In genomic region chr13:98694773-98695314, GRCm38 (mm10) we compare ENCODE assay signal across 7 mouse cellular contexts. TPM values are rescaled to one million over a fixed set of nuclear protein-coding genes. Genes with fewer than 3 reads are reported as not detected.
DNase-seq lines count a peak whose midpoint lies in the region; ATAC-seq and TF ChIP-seq lines count a peak whose summit lies in the region.

TSS of gene Tmem171 (minus strand) at chr13:98694834.

- no peak within 1 kb of the TSS; the same call in 1 of the 2 replicates for H3K9ac ChIP-seq in midbrain, embryonic 12.5 days (replicated peaks)

- no peak for TF ChIP-seq CTCF in Patski (IDR thresholded peaks at IDR 0.05)

- H3K4me1 ChIP-seq in limb, embryonic 10.5 days = peaks cover 23% of the 10 kb centered on the region
- H3K4me1 ChIP-seq in midbrain, embryonic 12.5 days = peaks cover 8% of the 10 kb centered on the region

- peak within 1 kb of the TSS; percentile 63 for H3K4me2 ChIP-seq in midbrain, embryonic 12.5 days (replicated peaks)

- in situ Hi-C loops in Patski (cut with MboI; ENCODE audit: low pct_unique_long_range_greater_than_20kb) = loop anchor here (5.0 kb wide), 2 partner anchors 158 to 678 kb away; no protein-coding TSS in a partner anchor

- CTCF ChIA-PET in Patski (lab: Charles Lee) = interaction anchor here (1.9 kb wide), 1 partner anchor 32 kb away, joined by 5 read pairs; no protein-coding TSS in a partner anchor

- WGBS in limb, embryonic 10.5 days = 4% methylated on average over 44 of the region's 44 CpGs
- WGBS in midbrain, embryonic 12.5 days = 7% methylated on average over 44 of the region's 44 CpGs

- POLR2A ChIA-PET in Patski (lab: Charles Lee) = interaction anchor here (0.8 to 2.3 kb wide), 6 partner anchors 9 to 304 kb away, joined by 3 to 11 read pairs (median 4); no protein-coding TSS in a partner anchor

- no peak for ATAC-seq in Patski
- 0 out of 2 replicates have a peak, but pooled peaks have one; percentile 13 for ATAC-seq in common myeloid progenitor, adult 5-6 weeks (replicated peaks; ENCODE audit: low read depth, poor library complexity, severe bottlenecking)
- ATAC-seq in midbrain, embryonic 12.5 days (ENCODE audit: low FRiP score, low read depth) = no peak

- DNase-seq in Patski (ENCODE audit: low read depth, low spot score) = no peak
- peak; percentile 50 for DNase-seq in heart, postnatal 4 days
- DNase-seq in limb, embryonic 10.5 days (ENCODE audit: low spot score) = peak; percentile 52
- DNase-seq in spleen, postnatal 4 days (ENCODE audit: low spot score in 2 of 2) = no peak
- DNase-seq in cerebellum, adult 9-10 months = no peak

- H3K27me3 ChIP-seq in Patski = no peaks in the 10 kb centered on the region
- peaks cover 78% of the 10 kb centered on the region for H3K27me3 ChIP-seq in limb, embryonic 10.5 days (ENCODE audit: low read depth, poor library complexity, severe bottlenecking)
- peaks cover 38% of the 10 kb centered on the region for H3K27me3 ChIP-seq in midbrain, embryonic 12.5 days

- H3K4me3 ChIP-seq in limb, embryonic 10.5 days = peak within 1 kb of the TSS; percentile 51
- H3K4me3 ChIP-seq in midbrain, embryonic 12.5 days = peak within 1 kb of the TSS; percentile 35

- peak within 1 kb of the TSS; percentile 61 for H3K27ac ChIP-seq in limb, embryonic 10.5 days
- H3K27ac ChIP-seq in midbrain, embryonic 12.5 days (replicated peaks) = no peak within 1 kb of the TSS

- H3K36me3 ChIP-seq in limb, embryonic 10.5 days = no peaks in the 10 kb centered on the region
- H3K36me3 ChIP-seq in midbrain, embryonic 12.5 days = no peaks in the 10 kb centered on the region

- H3K9me3 ChIP-seq in limb, embryonic 10.5 days (replicated peaks) = no peaks in the 10 kb centered on the region
- H3K9me3 ChIP-seq in midbrain, embryonic 12.5 days = no peaks in the 10 kb centered on the region

RNA-seq across cellular contexts. Expression of gene Tmem171, which starts in this region (rescaled TPM):
- 116 TPM for polyA plus RNA-seq in Patski (2021)
- total RNA-seq in common myeloid progenitor, adult 5-6 weeks (2017) = 0.27 TPM in 1 of 2 replicates, not detected in the other
- total RNA-seq in heart, postnatal 4 days (2021) = 10 to 100 TPM in 1 of 2 experiments, 1 to 10 TPM in 1; 8.8 to 12.3 TPM
- polyA plus RNA-seq in limb, embryonic 10.5 days (2016; fragmentation: Nextera tagmentation; extraction: Ambion mirVana) = not detected in 2 replicates
- polyA plus RNA-seq in midbrain, embryonic 12.5 days (2016; fragmentation: Nextera tagmentation; extraction: Ambion mirVana) = not detected in 2 replicates

Comparison
In these comparisons a context has a peak if more than half of its experiments do, and no peak if none do; other contexts are left out.
1. RNA of gene Tmem171 (polyA plus RNA-seq): 116 TPM in Patski (single experiment); not detected in midbrain, embryonic 12.5 days and not detected in limb, embryonic 10.5 days; every median in the first group is over 100 times any median in the second.
2. Peak in ATAC-seq in common myeloid progenitor, adult 5-6 weeks; RNA of the gene not detected or under 1 TPM.
3. Peak in DNase-seq, H3K4me3 ChIP-seq and H3K27ac ChIP-seq in limb, embryonic 10.5 days; RNA of the gene not detected or under 1 TPM.